Mouse (Mus musculus): Measurements from ENCODE around the gene Kcnj6.

The Kcnj6 gene

DNA sequence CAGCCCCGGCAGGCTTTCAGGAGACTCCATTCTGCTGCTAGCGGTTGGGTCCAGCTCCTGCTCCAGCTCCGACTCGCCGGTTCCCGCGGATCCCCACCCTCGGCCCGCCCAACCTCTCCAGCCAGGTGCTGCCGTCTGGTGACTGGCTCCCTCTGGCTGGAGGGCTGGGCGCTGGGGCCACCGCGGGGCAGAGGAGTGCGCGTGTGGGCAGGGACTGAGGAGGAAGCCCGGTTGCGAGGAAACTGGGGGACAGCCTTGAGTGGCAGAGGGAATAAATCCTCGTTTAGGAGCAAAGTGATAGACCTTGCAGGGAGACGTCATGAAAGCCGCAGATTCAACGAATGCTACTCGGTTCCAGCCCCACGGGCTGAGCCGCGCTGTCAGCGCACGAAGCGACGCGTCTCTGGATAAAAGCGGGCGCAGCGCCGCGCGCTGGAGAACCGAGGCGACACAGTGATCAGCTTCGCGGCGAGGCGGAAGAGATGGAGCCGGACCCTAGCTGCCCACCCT is at the start of gene Kcnj6:
TSS of gene Kcnj6 (minus strand) at position 362 of the 510 bp plus-strand sequence.
- DNase-seq, result peak; percentile 86

DNA sequence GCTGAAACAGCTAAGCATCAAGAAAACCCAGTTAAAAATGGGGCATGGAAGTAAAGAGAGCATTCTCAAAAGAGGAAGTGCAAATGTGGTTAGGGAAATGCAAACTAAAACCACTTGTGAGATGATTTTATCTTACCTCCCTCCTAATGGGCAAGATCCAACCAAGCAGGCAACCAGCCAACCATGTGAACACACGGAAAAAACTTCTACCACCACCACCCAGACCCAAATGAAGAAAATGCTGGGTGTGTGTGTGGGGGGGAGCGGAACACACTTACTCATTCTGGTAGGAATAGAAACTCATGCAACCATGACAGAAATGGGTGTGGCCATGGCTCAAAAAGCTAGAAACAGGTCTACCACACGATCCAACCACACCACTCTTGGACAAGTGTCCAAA is 12.4 kb upstream of the Kcnj6 start:
- no peak for DNase-seq

DNA sequence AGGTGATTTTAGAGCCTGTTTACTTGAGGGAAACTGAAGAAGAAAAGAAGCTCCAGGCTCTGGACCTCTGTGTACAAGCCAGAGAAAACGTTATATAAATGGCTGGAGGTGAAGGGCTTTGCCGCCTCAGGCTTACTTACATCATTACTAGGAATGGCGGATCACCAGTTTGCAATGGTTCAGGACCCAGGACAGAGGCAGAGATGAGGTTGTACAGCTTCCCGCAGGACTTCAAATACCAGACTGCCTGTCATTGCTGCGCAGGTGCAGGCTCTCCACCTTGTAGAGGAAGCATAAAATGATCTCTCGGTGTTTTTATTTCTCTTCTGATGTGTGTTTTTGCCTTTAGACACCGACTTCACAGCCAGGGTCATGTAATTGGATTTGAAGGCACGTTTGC is 7.1 kb upstream of the Kcnj6 start:
- DNase-seq, result no peak

DNA sequence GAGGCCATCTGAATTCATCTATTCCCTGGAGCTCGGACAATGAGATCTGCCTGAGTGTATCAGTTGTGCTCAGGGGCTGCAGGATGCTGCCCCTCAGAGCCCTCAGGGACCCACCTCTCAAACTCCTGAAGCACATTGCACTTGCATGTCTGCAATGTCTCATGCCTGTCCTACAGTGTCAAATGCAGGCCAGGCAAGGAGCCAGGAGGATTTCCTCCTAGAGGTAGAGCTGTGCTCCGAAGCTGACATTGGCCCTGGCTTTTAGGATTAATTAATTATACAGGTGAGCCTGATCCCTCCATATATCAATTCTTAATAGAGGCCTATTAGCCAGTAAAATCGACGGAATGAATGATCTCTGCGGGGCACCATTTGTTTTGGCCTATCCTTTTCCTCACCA is 2.0 kb upstream of the Kcnj6 start:
- no peak for DNase-seq

DNA sequence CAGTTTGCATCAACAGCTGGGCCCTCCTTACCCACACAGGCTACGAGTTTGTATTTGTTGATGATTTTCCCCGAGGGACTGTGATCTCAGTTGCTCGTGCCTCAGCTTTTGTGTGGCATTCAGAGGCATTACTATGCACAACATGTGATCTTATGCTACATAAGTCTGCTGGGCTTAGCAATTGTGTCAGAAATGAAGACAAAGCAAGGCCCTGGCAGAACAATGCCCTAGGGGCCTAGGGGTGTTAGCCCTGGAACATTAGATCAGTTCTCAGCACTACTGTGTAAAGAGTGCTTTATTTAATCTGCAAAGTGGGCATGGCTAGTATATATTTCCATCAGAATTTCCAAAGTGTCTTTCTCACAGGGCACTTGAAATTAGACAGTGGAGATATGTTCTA is 1.5 kb upstream of the Kcnj6 start:
- no peak for DNase-seq

DNA sequence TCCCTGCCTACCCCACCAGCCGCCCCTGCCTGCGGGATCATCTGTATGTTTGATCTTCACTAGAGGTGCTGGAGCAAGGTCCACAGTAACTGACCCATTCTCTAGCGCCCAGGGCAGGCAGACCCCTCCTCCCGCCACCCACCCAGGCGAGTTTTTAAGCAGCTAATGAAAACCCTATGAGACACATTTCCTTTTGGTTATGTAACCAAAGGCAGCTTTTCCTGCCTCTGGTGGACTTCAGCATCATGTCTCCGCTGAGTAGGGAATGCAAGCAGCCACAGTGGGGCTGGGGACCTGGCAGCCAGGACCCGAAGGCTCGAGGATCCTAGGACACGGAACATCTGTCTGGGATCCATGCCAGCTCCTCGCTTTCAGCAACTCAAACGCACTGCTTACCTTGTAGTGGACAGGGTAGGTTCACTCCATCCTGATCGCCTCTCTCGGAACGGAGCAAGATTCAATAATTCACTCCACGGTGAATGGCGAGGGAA is 665 bp downstream of the Kcnj6 start:
- peak; percentile 67 for DNase-seq

DNA sequence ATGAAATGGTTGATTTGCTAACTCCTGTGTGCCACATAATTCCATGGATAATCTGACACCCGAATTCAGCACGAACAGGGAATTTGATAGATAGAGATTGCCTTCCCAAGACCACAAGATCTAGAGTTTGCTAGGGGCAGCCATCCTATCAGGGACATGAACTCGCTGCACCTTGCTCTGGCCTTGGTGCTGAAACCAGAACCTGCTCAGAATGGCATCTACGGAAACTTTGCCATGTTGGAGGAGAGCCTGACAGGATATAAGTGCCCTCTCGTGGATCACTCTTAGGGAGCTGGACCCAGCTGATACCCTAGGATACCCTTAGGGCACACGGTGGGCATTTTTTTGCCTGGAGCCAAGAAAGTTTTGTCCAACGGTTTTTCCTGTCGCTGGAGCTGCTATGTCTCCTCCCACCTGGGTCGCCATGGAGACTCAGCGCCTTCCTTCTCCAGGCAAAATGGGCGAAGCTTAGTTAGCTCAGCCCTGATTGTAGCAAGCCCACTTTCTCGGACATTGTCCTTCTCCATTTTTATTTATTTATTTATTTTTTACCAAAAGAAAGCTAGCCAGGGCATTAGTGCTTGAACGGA is 1.9 kb downstream of the Kcnj6 start:
- peak; percentile 34 for DNase-seq

DNA sequence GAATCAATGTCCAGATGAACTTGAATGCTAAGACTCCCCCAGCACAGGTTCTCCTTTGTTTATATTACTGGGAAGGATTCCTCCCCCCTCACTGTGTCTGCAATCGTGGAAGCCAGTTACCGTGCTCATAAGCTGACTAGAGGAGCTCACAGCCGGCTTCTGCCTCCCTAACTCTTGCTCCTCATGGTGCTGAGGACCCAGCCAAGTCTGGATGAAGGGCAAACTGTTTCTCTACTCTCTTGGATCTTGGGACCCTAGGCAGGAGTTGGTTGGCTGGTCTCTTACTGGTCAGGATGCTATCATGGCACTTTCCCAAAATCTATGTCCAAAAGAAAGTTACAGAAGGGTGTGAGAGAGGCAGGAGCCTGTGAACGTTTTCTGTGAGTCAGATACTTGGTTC is 2.6 kb downstream of the Kcnj6 start:
- DNase-seq, result no peak

DNA sequence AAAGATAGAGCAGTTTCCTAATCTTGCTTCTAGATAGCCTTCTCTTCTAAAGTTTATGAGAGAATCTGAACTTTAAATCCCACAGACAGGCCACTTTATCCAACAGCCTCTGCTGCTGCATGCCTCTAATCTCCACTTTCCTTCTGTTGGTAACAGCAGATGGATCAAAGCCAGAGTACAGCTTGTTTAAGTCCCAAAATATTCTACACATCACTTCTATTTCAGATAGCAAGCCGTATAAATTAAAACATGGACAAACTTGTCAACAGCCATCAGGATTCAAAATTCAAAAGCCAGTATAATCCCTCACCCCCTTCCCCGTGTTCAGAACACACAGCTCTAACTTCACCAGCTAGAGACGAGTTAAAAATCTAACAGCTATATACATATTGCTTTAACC is 3.4 kb downstream of the Kcnj6 start:
- DNase-seq, result no peak

DNA sequence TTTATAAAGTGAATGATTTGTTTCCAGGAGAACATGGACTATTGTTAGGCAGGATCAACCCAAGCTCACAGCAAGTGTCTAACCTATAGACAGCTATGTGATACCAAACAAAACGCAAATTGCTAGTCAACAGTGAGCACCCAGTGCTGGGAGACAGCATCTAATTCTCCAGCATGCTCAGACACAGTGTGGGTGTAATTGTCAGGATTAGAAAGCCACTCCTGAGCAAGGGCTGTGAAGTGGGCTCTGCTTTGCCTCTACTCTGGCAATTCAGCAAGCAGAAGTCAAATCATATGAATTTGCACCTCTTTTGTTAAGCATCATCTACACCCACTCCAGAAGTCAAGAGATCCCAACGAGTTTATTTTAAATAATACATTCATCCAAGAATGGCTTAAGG is 7.4 kb downstream of the Kcnj6 start:
- DNase-seq, result no peak

DNA sequence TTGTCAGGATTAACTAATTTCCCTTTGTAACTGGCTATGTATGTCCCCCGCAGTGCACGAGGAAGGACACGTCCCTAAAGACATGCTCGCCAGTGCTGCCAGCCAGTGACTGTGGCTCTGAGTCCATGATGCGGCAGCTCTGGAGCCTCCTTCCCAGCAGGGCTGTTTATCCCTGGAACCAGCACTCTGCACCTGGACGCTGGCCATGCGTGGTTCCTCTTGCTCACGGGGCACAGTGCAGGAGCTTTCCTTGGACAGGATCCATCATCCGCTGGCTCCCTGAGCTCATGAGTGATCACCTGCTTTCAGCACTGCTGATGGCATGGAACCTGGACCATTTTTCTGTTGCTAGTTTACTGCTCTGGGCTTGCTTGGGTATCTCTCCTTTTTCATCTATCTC is 10.8 kb downstream of the Kcnj6 start:
- DNase-seq, result peak; percentile 92

DNA sequence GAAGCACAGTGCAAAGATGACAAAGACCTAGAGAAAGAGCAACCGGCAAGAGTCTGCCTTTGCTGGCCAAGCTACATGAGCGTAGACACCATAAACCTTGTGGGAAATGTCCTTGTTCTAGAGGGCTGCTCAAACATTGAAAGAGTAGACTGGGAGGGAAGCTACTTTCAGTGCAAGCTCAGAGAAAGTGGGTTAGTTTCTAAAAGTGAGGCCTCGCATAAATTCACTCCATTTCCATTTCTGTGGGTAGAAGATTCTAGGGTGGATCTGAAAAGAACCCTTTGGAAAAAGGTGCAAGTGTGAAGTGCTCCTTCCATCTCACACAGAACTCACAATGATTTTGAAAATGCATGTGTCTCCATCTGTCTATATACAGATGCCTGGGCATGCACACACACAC is 13.2 kb downstream of the Kcnj6 start:
- DNase-seq, result no peak

DNA sequence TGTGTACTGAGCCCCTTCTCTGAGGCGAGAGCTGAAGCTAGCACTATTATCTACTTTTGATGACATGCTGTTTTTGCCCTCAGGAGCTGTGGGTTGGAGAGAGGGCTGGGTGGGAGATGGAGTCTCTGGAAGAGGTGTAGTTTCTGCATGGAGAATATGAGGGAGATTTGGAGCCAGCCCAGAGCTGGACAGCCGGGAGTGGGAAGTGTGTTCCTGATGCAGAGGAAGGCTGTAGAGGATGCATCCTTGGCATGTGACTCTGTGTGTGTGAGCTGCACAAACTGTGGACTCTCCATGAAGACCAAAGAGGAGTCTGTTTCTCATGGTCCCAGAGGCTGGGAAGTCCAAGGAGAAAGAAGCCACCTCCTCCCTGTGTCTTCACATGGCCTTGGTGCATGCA is 17.1 kb downstream of the Kcnj6 start:
- no peak for DNase-seq

DNA sequence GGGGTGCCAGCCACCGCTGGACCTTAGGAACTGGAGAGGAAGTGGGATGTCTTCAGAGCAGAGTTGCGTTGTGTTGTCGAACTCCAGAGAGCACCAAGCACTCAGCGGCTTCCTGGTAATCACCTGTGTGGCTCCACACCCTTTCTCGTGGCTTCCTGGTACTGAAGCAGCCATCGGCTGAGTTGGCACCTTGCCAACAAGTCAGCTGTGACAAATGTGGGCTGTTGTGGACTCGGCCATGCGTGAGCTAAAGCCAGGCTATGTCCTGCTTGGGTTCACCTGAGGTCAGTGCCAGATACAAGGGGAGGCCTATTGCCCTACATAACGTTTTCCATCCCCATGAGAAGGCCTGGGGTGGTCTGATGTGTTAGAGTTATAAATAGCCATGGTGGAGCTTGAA is 18.0 kb downstream of the Kcnj6 start:
- no peak for DNase-seq

DNA sequence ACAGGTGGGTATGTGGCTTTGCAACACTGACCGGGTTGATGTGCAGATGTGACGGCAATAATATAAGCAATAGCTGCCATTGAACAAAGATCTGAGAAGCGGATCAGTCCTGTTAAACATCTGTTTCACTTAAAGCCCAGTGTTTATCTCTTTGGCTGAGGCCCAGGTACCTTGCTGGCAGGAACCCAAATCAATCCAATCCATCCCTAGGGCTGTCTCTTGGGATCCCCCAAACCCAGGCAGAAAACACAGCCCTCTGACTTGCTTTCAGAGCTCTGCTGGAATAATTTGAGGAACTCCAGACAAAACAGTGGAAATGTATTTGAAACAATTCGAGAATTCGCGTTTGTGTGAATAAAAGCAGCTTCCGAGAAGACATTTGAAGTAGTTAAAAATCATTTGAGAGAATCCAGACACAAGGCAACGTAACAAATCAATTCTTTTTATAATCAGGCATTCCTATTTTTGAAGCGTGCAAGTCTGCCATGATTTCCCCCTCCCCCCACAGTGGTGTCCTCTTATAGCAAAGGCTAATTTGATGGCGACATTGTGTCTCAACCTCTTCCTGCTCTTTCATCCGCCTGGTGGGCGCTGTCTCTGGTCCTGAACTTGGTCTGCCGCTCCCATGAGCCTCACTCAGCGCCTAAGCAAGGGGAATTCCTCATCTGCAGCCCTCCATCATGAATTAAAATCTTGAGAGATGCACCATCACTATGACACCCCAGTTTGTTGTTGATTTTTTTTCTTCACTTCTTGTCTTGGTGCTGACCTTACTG is 25.2 kb downstream of the Kcnj6 start:
- no peak for DNase-seq

DNA sequence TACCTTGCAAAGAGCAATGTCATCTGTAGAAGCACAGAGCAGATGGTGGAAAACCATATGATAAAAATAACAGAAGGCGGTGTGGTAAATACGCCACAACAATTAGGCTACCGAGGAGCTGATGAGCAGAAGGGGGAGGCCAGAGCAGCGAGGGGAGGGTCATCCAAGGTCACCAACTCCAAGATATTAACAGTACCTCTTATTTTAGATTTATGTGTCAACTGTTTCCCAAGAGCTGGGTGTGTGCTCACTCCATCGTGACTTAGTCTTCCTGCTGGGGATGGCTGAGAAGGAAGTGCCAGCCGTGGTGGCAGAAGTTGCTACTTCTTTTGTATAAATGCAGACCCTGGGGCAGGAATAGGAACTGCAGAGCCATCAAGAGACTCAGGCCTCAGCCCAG is 28.6 kb downstream of the Kcnj6 start:
- DNase-seq, result peak; percentile 43

DNA sequence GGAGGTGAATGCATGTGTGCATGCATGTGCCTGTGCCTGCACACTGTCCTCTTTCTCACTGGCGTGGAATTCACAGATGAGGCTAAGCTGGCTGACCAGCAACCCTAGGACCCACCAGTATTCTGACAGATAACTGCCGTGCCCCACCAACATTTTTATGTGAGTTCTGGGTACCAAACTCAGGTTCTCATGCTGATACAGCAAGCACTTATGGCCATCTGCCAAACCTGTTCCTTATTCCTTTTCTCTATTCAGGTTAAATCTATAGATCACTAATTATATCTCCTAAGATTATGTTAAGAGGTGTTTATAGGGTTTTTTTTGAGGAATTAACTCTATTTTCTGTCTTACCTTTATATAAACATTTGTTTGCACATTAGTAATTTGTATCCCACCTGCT is 29.0 kb downstream of the Kcnj6 start:
- DNase-seq, result no peak

DNA sequence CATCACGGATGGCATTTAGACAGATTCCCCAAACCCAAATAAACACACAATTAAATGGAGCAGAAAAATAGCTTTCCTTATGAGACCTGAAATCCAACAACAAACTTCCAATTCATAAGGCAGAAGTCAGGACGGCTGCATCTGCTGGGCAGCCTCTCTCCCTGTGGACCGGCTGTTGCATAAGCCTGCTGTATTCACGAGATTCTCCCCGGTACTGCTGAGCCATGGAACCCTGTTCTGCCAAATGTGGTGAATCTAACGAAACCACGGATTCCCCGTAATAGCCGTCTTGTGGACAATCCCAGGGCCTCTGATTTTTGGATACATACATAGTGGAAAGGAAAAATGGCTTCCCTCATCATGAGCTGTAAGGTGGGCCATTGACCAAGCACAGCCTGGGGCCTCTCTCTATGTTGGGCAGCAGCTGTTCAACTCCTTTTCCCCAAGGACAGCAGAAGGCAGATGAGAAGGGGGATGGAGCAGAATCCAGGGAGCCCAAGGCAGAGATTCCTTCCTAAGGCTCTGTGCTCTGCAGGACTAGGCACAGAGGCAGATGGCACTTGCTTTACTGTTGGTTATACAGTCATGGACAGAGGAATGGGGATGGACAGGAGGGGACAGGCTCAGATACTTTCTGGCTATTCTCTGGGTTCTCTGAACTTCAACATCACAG is 40.2 kb downstream of the Kcnj6 start:
- no peak for DNase-seq

DNA sequence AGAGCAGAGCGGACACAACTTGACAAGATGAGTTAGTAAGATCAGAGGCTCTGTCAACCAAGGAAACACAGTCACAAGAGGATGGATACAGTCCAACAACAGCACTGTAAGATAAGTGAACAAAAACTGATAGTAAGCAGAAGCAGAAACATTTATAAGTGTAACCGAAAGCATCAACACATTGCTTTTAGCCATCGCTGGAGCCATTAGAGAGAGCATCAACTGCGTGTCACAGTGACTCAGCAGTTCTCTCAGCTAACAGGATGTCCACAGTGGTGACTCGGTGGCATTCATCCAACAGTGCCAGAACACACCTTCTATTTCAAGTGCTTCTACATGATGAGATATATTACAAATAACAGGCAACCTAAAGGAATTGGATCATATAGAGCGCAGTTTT is 41.1 kb downstream of the Kcnj6 start:
- DNase-seq, result peak; percentile 50

DNA sequence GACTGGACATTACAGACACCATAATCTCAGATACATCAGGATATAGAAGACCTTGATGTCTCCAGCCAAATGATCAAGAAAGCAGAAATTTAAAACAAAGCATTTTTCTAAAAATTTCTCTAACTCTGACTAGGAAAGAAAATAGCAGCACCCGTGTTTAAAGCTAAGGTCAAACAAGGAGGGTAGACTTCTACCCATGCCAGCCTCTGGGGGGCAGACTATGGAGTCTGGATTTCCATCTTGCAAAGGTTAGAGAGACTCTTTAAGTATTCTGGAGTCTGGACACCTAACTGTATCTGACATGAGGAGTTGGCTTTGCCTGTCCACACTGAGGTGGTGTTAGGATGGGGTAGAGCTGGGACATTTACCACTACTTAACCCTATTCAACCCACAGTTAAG is 44.2 kb downstream of the Kcnj6 start:
- DNase-seq, result no peak

DNA sequence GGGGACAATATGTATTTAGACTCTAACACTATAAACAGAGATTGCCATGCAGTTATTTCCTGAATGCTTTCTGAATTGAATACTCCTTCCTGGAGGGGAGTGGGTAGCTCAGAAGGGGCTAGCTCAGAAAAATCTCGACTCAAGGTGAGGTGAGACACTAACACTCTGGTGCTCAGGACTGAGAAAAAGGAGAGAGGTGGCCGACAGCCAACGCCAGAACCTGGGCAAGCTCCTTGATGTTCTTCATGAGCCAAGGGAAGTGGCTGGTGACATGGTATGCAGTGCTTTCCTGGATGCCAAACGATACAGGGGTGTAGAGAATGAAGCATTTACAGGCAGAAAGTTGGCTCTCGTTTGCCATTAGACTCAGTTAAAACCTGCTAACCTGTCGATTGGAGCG is 48.3 kb downstream of the Kcnj6 start:
- no peak for DNase-seq

DNA sequence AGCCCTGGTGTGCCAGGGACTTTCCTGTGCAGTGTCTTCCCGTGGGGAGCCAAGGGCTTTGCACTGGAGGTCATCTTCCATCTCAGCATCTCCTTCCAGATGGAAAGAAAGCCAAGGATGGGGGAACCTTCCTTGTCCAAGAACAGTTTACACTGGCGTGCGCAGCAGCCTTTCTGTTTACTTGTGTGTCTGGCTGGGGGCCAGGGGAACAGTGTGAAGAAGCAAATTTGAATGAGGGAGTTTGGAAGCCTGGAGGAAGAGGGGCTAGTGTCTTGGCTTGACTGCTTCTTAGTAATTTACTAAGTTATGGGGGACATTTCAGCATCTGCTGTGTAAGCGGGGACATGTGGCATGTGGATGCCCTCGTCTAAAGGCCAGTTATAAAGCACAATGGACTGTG is 50.7 kb downstream of the Kcnj6 start:
- no peak for DNase-seq

DNA sequence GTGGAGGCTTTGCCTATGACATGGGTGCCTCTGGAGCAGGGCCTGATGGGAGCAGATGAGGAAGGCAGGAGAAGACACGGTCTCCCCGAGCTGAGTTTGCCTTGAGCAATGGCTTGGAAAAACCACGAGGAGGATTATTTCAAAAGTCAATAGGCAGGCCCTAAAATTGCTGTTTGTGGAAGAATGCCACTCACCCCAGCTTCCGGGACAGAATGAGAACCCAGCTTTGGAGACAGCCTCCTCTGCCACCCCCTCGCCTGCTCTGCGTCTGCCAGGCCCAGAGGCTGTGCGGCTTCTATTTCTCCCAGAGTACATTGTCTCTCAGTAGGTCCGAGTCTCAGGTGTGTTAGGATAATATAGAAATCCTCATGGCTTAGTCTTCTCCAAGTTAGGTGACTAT is 64.8 kb downstream of the Kcnj6 start:
- DNase-seq, result peak; percentile 35

All from cerebellum, adult 8-10 months (tissue).